Mouse (Mus musculus) CH12.LX (cell line): ENCODE results near the gene Car2.

Source experiments
- BHLHE40 ChIP-seq: IDR thresholded peaks from 2 replicates; pipeline ENCODE4 v1.6.1; 2011; ENCODE audit warnings: mild to moderate bottlenecking, low read depth, low read length, improper control_type of control experiment
- E2F4 ChIP-seq: IDR thresholded peaks from 2 replicates; pipeline ENCODE4 v1.6.1; 2011; ENCODE audit warnings: low read depth, low read length, improper control_type of control experiment; ENCODE audit not compliant: insufficient replicate concordance
- EP300 ChIP-seq: IDR thresholded peaks from 2 replicates; pipeline ENCODE4 v1.6.1; 2011; ENCODE audit warnings: low read length, improper control_type of control experiment
- USF1 ChIP-seq: IDR thresholded peaks from 2 replicates; pipeline ENCODE4 v1.6.1; 2014; ENCODE audit warnings: low read depth, mild to moderate bottlenecking, inconsistent platforms, low read length, improper control_type of control experiment
- USF2 ChIP-seq: conservative IDR thresholded peaks from 2 replicates; pipeline ENCODE4 v1.6.1; 2011; ENCODE audit warnings: low read depth, low read length, improper control_type of control experiment
- ZMIZ1 ChIP-seq: IDR thresholded peaks from 2 replicates; pipeline ENCODE4 v1.6.1; 2012; ENCODE audit warnings: low read depth, mild to moderate bottlenecking, inconsistent platforms, low read length, improper control_type of control experiment
- ZNF384 ChIP-seq: IDR thresholded peaks from 2 replicates; pipeline ENCODE4 v1.6.1; 2012; ENCODE audit warnings: low read depth, low read length, improper control_type of control experiment, inconsistent platforms

DNA sequence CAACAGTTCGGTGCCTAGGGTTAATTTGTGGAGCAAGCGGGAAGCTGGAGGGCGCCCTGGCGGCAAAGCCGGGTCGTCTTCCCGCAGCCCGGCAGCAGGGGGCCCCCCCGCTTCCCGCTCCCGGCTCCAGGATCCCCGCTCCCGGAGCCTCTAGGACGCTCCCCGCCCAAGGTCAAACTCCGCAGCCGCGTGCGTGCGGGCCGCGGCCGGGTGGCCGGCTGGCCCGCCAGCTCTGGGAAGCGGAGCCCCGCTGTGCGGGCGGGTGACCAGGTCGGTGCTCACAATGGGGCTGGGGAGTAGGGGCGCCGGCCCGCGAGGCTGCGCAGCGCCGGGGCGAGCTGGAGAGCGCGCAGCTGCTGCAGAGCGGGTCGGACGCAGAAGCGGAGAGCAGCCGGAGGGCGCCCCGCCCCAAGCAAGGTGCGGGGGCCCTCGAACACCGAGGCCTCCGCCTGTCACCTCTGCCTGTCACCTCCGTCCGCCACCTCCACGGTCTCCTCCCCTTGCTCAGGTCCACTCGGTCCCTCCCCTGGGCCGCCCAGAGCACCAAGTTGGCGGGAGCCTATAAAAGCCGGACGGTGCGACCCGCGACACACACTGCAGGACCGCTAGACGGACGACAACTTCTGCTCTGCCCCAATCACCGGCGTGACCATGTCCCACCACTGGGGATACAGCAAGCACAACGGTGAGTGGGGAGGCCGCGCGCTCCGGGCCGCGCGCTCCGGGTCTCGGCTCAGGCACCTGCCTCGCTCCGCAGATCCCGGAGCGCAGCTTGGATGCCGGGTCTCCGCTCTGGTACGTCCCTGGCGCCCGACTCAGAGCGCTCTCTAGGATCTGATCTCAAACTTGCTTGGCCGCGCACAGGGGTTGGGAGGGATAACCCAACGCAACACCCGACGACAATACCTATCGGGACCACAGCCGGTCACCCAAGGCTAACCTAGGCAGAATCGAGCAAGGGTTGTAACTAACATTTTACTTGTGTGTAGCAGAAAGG is at the start of gene Car2:
- TF ChIP-seq E2F4 (no peak), USF2 (no peak), ZNF384 (no peak), USF1 (no peak), BHLHE40 (no peak), ZMIZ1 (no peak), EP300 (no peak)
